Mouse (Mus musculus) stomach, postnatal 0 days (tissue): Measurements from ENCODE around the gene Opa1. TPM values are rescaled to one million over a fixed set of nuclear protein-coding genes. Genes with fewer than 3 reads are reported as not detected.

Experiments used
- ATAC-seq: fragments of 200-750 bp; cut with Nextera tagmentation; 2 replicates; pipeline ENCODE4 v1.8.0; 2017; ENCODE audit not compliant: low FRiP score, low TSS enrichment
- DNase-seq: peaks from one replicate; pipeline ENCODE4 v3.0.0-alpha.2; 2016; ENCODE audit warnings: low spot score
- H3K27ac ChIP-seq: fragments of 300-500 bp; sonication (generic); replicated peaks from 2 replicates; pipeline ENCODE4 v1.5.1; 2014; ENCODE audit warnings: mild to moderate bottlenecking, control low read depth
- H3K27me3 ChIP-seq: fragments of 300-500 bp; sonication (generic); 2 replicates; pipeline ENCODE4 v1.6.1; 2014; ENCODE audit warnings: low read length; ENCODE audit not compliant: control insufficient read depth, insufficient read depth
- H3K36me3 ChIP-seq: fragments of 300-500 bp; sonication (generic); 2 replicates; pipeline ENCODE4 v1.6.1; 2014; ENCODE audit warnings: low read length, mixed read lengths; ENCODE audit not compliant: control insufficient read depth, insufficient read depth
- H3K4me1 ChIP-seq: fragments of 300-500 bp; sonication (generic); replicated peaks from 2 replicates; pipeline ENCODE4 v1.6.1; 2014; ENCODE audit warnings: antibody characterized with exemption; ENCODE audit not compliant: control insufficient read depth, insufficient read depth
- H3K4me2 ChIP-seq: fragments of 300-500 bp; sonication (generic); replicated peaks from 2 replicates; pipeline ENCODE4 v1.6.1; 2014; ENCODE audit warnings: low read depth, mild to moderate bottlenecking, control low read depth, moderate library complexity
- H3K4me3 ChIP-seq: fragments of 300-500 bp; sonication (generic); 2 replicates; pipeline ENCODE4 v1.5.1; 2014; ENCODE audit warnings: low read depth, low read length, control low read depth
- H3K9ac ChIP-seq: fragments of 300-500 bp; sonication (generic); 2 replicates; pipeline ENCODE4 v1.6.1; 2014; ENCODE audit warnings: mild to moderate bottlenecking, low read length, control low read depth, mixed read lengths
- H3K9me3 ChIP-seq: fragments of 300-500 bp; sonication (generic); 2 replicates; pipeline ENCODE4 v1.6.1; 2016; ENCODE audit warnings: low read length; ENCODE audit not compliant: control insufficient read depth
- CTCF ChIP-seq: IDR thresholded peaks from 2 replicates; pipeline ENCODE4 v1.5.1; 2016; ENCODE audit warnings: antibody characterized with exemption, low read depth, mild to moderate bottlenecking, moderate library complexity
- EP300 ChIP-seq: optimal IDR thresholded peaks from 2 replicates; pipeline ENCODE3; 2016; ENCODE audit warnings: antibody characterized with exemption
- WGBS: fragments of 180-500 bp; shearing (Covaris S2); extraction: QIAGEN DNeasy Blood & Tissue Kit; methylation state at CpG from one replicate; pipeline ENCODE4 v1.1.7; 2014; 5-methylcytosine and 5-hydroxymethylcytosine counted together
- polyA plus RNA-seq: library from polyadenylated mRNA; unstranded; fragments of >200 nt; fragmentation: Nextera tagmentation; extraction: Ambion mirVana; gene quantifications from 2 replicates; pipeline ENCODE4 v1.2.1, GENCODE M21; 2015

The Opa1 gene
- polyA plus RNA-seq, 1 experiment from 2014 or later: 16.1 TPM

DNA sequence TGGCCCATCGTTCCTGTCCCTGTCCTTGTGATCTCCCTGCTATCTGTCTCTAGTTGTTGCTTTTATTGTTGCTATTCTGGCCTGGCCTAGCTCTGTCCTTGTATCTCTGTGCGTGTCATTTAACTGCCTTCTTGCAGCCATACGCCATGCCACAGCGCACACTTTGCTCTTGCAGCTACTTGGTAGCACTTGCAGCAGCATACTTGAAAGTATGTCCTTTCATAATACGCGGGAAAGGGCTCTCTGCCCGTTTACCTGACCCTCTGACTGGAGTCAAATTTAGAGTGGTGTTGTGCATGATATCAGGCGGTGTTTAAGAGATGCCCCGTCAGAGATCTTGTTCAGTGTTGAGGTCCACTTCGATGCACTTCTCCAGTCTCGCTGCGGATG, 648 bp downstream of the Opa1 start:
- Histone ChIP-seq H3K4me3 (peak overlapping the region; percentile 97), H3K9ac (peak overlapping the region; percentile 95), H3K4me1 (no peaks in the 10 kb centered on the region), H3K4me2 (peak overlapping the region; percentile 81), H3K9me3 (no peaks in the 10 kb centered on the region), H3K36me3 (no peaks in the 10 kb centered on the region), H3K27ac (no peak overlapping the region), H3K27me3 (no peaks in the 10 kb centered on the region)
- 10% methylated on average over 12 of the region's 12 CpGs for WGBS
- no peak for TF ChIP-seq CTCF
- no peak for TF ChIP-seq EP300
- peak; percentile 19; the same call in 1 of the 2 replicates for ATAC-seq
- peak; percentile 28 for DNase-seq

DNA sequence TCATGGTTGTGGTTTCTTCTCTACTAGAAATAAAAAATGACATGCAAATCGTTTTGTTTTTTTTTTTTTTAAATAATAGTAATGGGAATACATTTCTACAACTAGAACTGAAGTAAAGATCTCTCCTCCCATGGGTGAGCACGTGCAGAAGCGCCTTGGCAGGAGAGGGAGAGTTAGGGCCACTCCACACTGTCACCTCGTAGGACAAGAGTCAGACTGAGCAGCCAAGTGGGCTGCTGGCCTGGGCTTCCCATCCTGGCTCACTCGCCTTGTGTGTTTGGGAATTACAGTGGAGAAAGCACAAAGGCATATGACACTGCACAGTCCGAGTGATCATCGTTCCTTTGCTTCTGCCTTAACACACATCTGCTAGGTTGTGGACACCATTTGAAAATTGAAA, 13.0 kb downstream of the Opa1 start:
- Histone ChIP-seq H3K36me3 (peaks cover 7% of the 10 kb centered on the region; the same call in 1 of the 2 replicates), H3K4me2 (no peak overlapping the region), H3K27ac (no peak overlapping the region), H3K4me1 (no peaks in the 10 kb centered on the region), H3K9ac (no peak overlapping the region), H3K9me3 (no peaks in the 10 kb centered on the region), H3K4me3 (no peak overlapping the region), H3K27me3 (no peaks in the 10 kb centered on the region)
- DNase-seq: no peak
- no peak for ATAC-seq
- 83% methylated on average over 7 of the region's 7 CpGs for WGBS
- no peak for TF ChIP-seq EP300
- TF ChIP-seq CTCF: no peak

DNA sequence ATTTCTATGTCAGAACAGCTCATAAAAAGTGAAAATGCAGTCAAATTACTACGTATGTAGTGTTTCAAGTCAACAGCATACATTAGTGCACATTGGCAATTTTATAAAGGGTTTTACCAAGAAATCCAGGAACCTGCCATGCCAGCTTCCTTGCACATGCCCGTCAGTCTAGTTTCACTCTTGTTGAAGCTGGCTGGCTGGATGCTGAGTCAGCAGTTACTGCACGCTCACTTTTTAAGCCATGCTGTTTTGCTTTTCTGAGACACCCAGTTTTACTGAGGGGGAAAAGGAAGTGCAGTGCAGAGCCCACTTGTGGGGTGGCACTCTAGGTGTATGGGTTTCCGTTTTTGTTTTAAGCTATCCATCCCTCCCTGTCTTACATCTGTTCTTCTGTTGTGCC, 18.0 kb downstream of the Opa1 start:
- Histone ChIP-seq H3K9me3 (no peaks in the 10 kb centered on the region), H3K36me3 (peaks cover 5% of the 10 kb centered on the region; the same call in 1 of the 2 replicates), H3K4me3 (no peak overlapping the region), H3K4me1 (no peaks in the 10 kb centered on the region), H3K9ac (no peak overlapping the region), H3K27me3 (no peaks in the 10 kb centered on the region), H3K4me2 (no peak overlapping the region), H3K27ac (no peak overlapping the region)
- DNase-seq (no peak), ATAC-seq (no peak)
- TF ChIP-seq CTCF (no peak), EP300 (no peak)
- WGBS: 85% methylated on average over 4 of the region's 4 CpGs

DNA sequence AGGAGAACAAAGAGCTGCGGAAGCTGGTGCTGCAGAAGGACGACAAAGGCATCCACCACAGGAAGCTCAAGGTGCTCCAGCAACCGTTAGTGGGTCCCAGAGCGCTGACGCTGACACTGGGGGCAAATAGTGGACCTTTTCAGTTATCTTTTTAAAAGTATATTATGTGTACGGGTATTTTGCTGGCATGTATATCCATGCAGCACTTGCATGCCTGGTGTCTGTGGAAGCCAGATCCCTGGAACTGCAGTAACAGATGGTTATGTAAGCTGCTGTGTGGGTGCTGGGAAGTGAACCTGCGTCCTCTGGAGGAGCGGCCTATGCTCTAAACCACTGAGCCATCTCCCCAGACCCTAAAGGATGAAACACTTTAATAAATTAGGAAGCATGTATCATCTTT, 26.4 kb downstream of the Opa1 start:
- WGBS: 96% methylated on average over 8 of the region's 8 CpGs
- no peaks in the 10 kb centered on the region for H3K9me3 ChIP-seq
- H3K4me1 ChIP-seq: no peaks in the 10 kb centered on the region
- no peak overlapping the region for H3K4me3 ChIP-seq
- H3K4me2 ChIP-seq: no peak overlapping the region
- H3K27me3 ChIP-seq: no peaks in the 10 kb centered on the region
- no peak for ATAC-seq
- DNase-seq: no peak
- H3K9ac ChIP-seq: no peak overlapping the region
- no peak overlapping the region for H3K27ac ChIP-seq
- peaks cover 15% of the 10 kb centered on the region for H3K36me3 ChIP-seq
- TF ChIP-seq CTCF (no peak), EP300 (no peak)

- ATAC-seq (no peak), DNase-seq (no peak)
- Histone ChIP-seq H3K36me3 (peaks cover 16% of the 10 kb centered on the region), H3K4me3 (no peak overlapping the region), H3K4me1 (no peaks in the 10 kb centered on the region), H3K9ac (no peak overlapping the region), H3K27ac (no peak overlapping the region), H3K4me2 (no peak overlapping the region), H3K27me3 (no peaks in the 10 kb centered on the region), H3K9me3 (no peaks in the 10 kb centered on the region)
- TF ChIP-seq CTCF (no peak), EP300 (no peak)
- WGBS: 88% methylated on average over 7 of the region's 7 CpGs
These were observed 28.0 kb downstream of the Opa1 start for GRCm38 (mm10) chr16:29607131-29607530.

- Histone ChIP-seq H3K4me2 (no peak overlapping the region), H3K27me3 (no peaks in the 10 kb centered on the region), H3K36me3 (peaks cover 27% of the 10 kb centered on the region), H3K9me3 (no peaks in the 10 kb centered on the region), H3K27ac (no peak overlapping the region), H3K4me3 (no peak overlapping the region), H3K4me1 (no peaks in the 10 kb centered on the region), H3K9ac (no peak overlapping the region)
- WGBS: 71% methylated on average over 9 of the region's 9 CpGs
- TF ChIP-seq CTCF (no peak), EP300 (no peak)
- DNase-seq: no peak
- ATAC-seq: no peak
These were observed 35.6 kb downstream of the Opa1 start for GRCm38 (mm10) chr16:29614762-29615161.
